Mouse (Mus musculus): ENCODE measurements around the gene Vmp1. TPM values are rescaled to one million over a fixed set of nuclear protein-coding genes. Genes with fewer than 3 reads are reported as not detected.
A peak's percentile ranks its signal among the peaks of the same experiment; 100 is the strongest.

Vmp1 gene
- polyA plus RNA-seq, 1 experiment from 2014 or later: 93.0 TPM

GRCm38 (mm10) chr11:86691482-86691881 lies 7.8 kb upstream of the Vmp1 start:
- WGBS: 97% methylated on average over 3 of the region's 3 CpGs
- H3K4me1 ChIP-seq: peaks cover 6% of the 10 kb centered on the region

GRCm38 (mm10) chr11:86690383-86690782 lies 6.7 kb upstream of the Vmp1 start:
- DNase-seq (ENCODE audit: extremely low spot score, low spot score): no peak
- Histone ChIP-seq H3K27me3 (ENCODE audit: poor library complexity, severe bottlenecking) (no peaks in the 10 kb centered on the region), H3K36me3 (replicated peaks) (peaks cover 99% of the 10 kb centered on the region), H3K27ac (no peak overlapping the region), H3K9me3 (no peaks in the 10 kb centered on the region), H3K4me3 (no peak overlapping the region), H3K4me1 (peaks cover 17% of the 10 kb centered on the region)
- WGBS: 95% methylated on average over 3 of the region's 3 CpGs

More at GRCm38 (mm10) chr11:86691482-86691881, 7.8 kb upstream of the Vmp1 start:
- DNase-seq (ENCODE audit: extremely low spot score, low spot score): no peak
- Histone ChIP-seq H3K9me3 (no peaks in the 10 kb centered on the region), H3K27ac (no peak overlapping the region), H3K36me3 (replicated peaks) (peaks cover 98% of the 10 kb centered on the region), H3K27me3 (ENCODE audit: poor library complexity, severe bottlenecking) (no peaks in the 10 kb centered on the region), H3K4me3 (no peak overlapping the region)

GRCm38 (mm10) chr11:86685366-86685765 lies 1.7 kb upstream of the Vmp1 start:
- H3K4me1 ChIP-seq: peaks cover 38% of the 10 kb centered on the region
- 94% methylated on average over 1 of the region's 1 CpGs for WGBS
- no peak overlapping the region for H3K27ac ChIP-seq
- H3K36me3 ChIP-seq (replicated peaks): peaks cover 50% of the 10 kb centered on the region
- H3K4me3 ChIP-seq: peak overlapping the region; percentile 90
- no peak for DNase-seq (ENCODE audit: extremely low spot score, low spot score)
- H3K27me3 ChIP-seq (ENCODE audit: poor library complexity, severe bottlenecking): no peaks in the 10 kb centered on the region
- H3K9me3 ChIP-seq: no peaks in the 10 kb centered on the region

- H3K27me3 ChIP-seq (ENCODE audit: poor library complexity, severe bottlenecking): no peaks in the 10 kb centered on the region
- no peaks in the 10 kb centered on the region for H3K9me3 ChIP-seq
- H3K4me3 ChIP-seq: peak overlapping the region; percentile 90
- H3K36me3 ChIP-seq (replicated peaks): peaks cover 41% of the 10 kb centered on the region
- DNase-seq (ENCODE audit: extremely low spot score, low spot score): no peak
- 11% methylated on average over 20 of the region's 20 CpGs for WGBS
- H3K4me1 ChIP-seq: peaks cover 38% of the 10 kb centered on the region
- peak overlapping the region; percentile 90 for H3K27ac ChIP-seq
Measured at GRCm38 (mm10) chr11:86684126-86685012, 733 bp upstream of the Vmp1 start.

- Histone ChIP-seq H3K27ac (no peak overlapping the region), H3K9me3 (no peaks in the 10 kb centered on the region), H3K4me1 (peaks cover 38% of the 10 kb centered on the region), H3K4me3 (peak overlapping the region; percentile 90), H3K36me3 (replicated peaks) (peaks cover 25% of the 10 kb centered on the region), H3K27me3 (ENCODE audit: poor library complexity, severe bottlenecking) (no peaks in the 10 kb centered on the region)
- no peak for DNase-seq (ENCODE audit: extremely low spot score, low spot score)
- 44% methylated on average over 7 of the region's 7 CpGs for WGBS
Measured at GRCm38 (mm10) chr11:86682861-86683260, 775 bp downstream of the Vmp1 start.

GRCm38 (mm10) chr11:86681423-86681822 lies 2.2 kb downstream of the Vmp1 start:
- H3K27ac ChIP-seq: no peak overlapping the region
- H3K4me3 ChIP-seq: no peak overlapping the region
- H3K4me1 ChIP-seq: peaks cover 31% of the 10 kb centered on the region
- WGBS: 93% methylated on average over 3 of the region's 3 CpGs
- DNase-seq (ENCODE audit: extremely low spot score, low spot score): no peak
- no peaks in the 10 kb centered on the region for H3K27me3 ChIP-seq (ENCODE audit: poor library complexity, severe bottlenecking)
- H3K36me3 ChIP-seq (replicated peaks): peaks cover 21% of the 10 kb centered on the region
- H3K9me3 ChIP-seq: no peaks in the 10 kb centered on the region

- Histone ChIP-seq H3K4me1 (peaks cover 25% of the 10 kb centered on the region), H3K9me3 (no peaks in the 10 kb centered on the region), H3K27ac (no peak overlapping the region), H3K4me3 (no peak overlapping the region), H3K27me3 (ENCODE audit: poor library complexity, severe bottlenecking) (no peaks in the 10 kb centered on the region), H3K36me3 (replicated peaks) (peaks cover 15% of the 10 kb centered on the region)
- DNase-seq (ENCODE audit: extremely low spot score, low spot score): no peak
- 98% methylated on average over 3 of the region's 3 CpGs for WGBS
Measured at GRCm38 (mm10) chr11:86680729-86681128, 2.9 kb downstream of the Vmp1 start.

GRCm38 (mm10) chr11:86678957-86679356 lies 4.7 kb downstream of the Vmp1 start:
- no peak overlapping the region for H3K27ac ChIP-seq
- H3K36me3 ChIP-seq (replicated peaks): peaks cover 10% of the 10 kb centered on the region
- H3K4me3 ChIP-seq: no peak overlapping the region
- peaks cover 11% of the 10 kb centered on the region for H3K4me1 ChIP-seq
- WGBS: 79% methylated on average over 5 of the region's 5 CpGs
- H3K27me3 ChIP-seq (ENCODE audit: poor library complexity, severe bottlenecking): no peaks in the 10 kb centered on the region
- no peak for DNase-seq (ENCODE audit: extremely low spot score, low spot score)
- no peaks in the 10 kb centered on the region for H3K9me3 ChIP-seq

- H3K36me3 ChIP-seq (replicated peaks): peaks cover 10% of the 10 kb centered on the region
- no peak overlapping the region for H3K27ac ChIP-seq
- DNase-seq (ENCODE audit: extremely low spot score, low spot score): no peak
- 91% methylated on average over 4 of the region's 4 CpGs for WGBS
- H3K4me3 ChIP-seq: no peak overlapping the region
- no peaks in the 10 kb centered on the region for H3K4me1 ChIP-seq
- no peaks in the 10 kb centered on the region for H3K27me3 ChIP-seq (ENCODE audit: poor library complexity, severe bottlenecking)
- H3K9me3 ChIP-seq: no peaks in the 10 kb centered on the region
Measured at GRCm38 (mm10) chr11:86675520-86675919, 8.1 kb downstream of the Vmp1 start.

GRCm38 (mm10) chr11:86672772-86673171 lies 10.9 kb downstream of the Vmp1 start:
- no peak for DNase-seq (ENCODE audit: extremely low spot score, low spot score)
- no peaks in the 10 kb centered on the region for H3K27me3 ChIP-seq (ENCODE audit: poor library complexity, severe bottlenecking)
- H3K4me1 ChIP-seq: no peaks in the 10 kb centered on the region
- peaks cover 10% of the 10 kb centered on the region for H3K36me3 ChIP-seq (replicated peaks)
- no peaks in the 10 kb centered on the region for H3K9me3 ChIP-seq
- WGBS: 84% methylated on average over 3 of the region's 3 CpGs
- H3K27ac ChIP-seq: no peak overlapping the region
- H3K4me3 ChIP-seq: no peak overlapping the region

- Histone ChIP-seq H3K27me3 (ENCODE audit: poor library complexity, severe bottlenecking) (no peaks in the 10 kb centered on the region), H3K36me3 (replicated peaks) (no peaks in the 10 kb centered on the region), H3K27ac (no peak overlapping the region), H3K4me3 (no peak overlapping the region), H3K9me3 (no peaks in the 10 kb centered on the region), H3K4me1 (no peaks in the 10 kb centered on the region)
- WGBS: 84% methylated on average over 3 of the region's 3 CpGs
- no peak for DNase-seq (ENCODE audit: extremely low spot score, low spot score)
Measured at GRCm38 (mm10) chr11:86671041-86671675, 12.5 kb downstream of the Vmp1 start.

GRCm38 (mm10) chr11:86668169-86668568 lies 15.5 kb downstream of the Vmp1 start:
- H3K27me3 ChIP-seq (ENCODE audit: poor library complexity, severe bottlenecking): no peaks in the 10 kb centered on the region
- H3K4me1 ChIP-seq: no peaks in the 10 kb centered on the region
- H3K9me3 ChIP-seq: no peaks in the 10 kb centered on the region
- H3K4me3 ChIP-seq: no peak overlapping the region
- 93% methylated on average over 3 of the region's 3 CpGs for WGBS
- no peak overlapping the region for H3K27ac ChIP-seq
- no peak for DNase-seq (ENCODE audit: extremely low spot score, low spot score)
- H3K36me3 ChIP-seq (replicated peaks): peaks cover 25% of the 10 kb centered on the region

GRCm38 (mm10) chr11:86667553-86667952 lies 16.1 kb downstream of the Vmp1 start:
- Histone ChIP-seq H3K27ac (no peak overlapping the region), H3K36me3 (replicated peaks) (peaks cover 31% of the 10 kb centered on the region), H3K27me3 (ENCODE audit: poor library complexity, severe bottlenecking) (no peaks in the 10 kb centered on the region), H3K9me3 (no peaks in the 10 kb centered on the region), H3K4me1 (no peaks in the 10 kb centered on the region), H3K4me3 (no peak overlapping the region)
- DNase-seq (ENCODE audit: extremely low spot score, low spot score): no peak
- WGBS: 96% methylated on average over 2 of the region's 2 CpGs
